Mouse (Mus musculus): ENCODE results near the gene Mmadhc.

The Mmadhc gene

GRCm38 (mm10) chr2:50296109-50296986 is at the start of gene Mmadhc:
Mmadhc (minus strand) TSS chr2:50296801.
- peak; percentile 84 for DNase-seq (ENCODE audit: low spot score)

DNA sequence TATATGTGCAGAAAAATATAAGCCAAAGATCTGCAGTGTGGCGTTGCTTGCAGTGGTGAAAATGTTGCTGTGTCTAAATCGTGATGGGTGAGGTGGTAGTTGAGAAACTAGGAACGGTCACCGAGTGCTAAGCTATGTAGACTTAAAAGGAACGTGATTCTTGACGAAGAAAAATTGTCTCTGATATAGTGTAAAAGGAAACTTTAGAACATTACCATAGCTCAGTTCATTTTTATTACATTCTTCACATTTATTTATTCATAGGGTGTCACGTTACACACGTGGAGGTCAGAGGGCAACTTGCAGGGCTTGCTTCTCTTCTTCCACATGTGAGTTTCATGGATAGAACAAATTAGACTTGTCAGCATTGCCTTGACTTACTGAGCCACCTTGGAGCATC is 47.0 kb upstream of the Mmadhc start:
- no peak for DNase-seq (ENCODE audit: low spot score)

- no peak for DNase-seq (ENCODE audit: low spot score)
Observed at GRCm38 (mm10) chr2:50339061-50339460, 42.5 kb upstream of the Mmadhc start.

DNA sequence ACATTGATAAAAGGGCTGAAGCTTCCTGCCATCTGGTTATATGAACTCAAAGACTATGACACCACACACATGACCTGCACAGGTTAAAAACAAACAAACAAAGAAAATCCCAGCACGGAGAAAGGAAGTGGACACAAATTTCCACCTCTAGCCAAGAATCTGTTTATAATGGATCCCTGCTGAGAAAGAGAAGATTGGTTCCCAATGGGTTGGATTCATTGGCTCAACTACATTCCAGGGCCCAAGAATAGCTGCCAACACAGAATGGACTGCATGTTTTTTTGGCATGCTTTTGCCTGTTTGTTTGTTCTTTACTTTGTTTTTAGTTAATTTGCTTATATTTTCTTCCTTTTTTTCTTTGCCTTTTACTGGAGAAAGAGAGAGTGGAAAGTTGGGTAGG is 41.0 kb upstream of the Mmadhc start:
- DNase-seq (ENCODE audit: low spot score) = no peak

DNA sequence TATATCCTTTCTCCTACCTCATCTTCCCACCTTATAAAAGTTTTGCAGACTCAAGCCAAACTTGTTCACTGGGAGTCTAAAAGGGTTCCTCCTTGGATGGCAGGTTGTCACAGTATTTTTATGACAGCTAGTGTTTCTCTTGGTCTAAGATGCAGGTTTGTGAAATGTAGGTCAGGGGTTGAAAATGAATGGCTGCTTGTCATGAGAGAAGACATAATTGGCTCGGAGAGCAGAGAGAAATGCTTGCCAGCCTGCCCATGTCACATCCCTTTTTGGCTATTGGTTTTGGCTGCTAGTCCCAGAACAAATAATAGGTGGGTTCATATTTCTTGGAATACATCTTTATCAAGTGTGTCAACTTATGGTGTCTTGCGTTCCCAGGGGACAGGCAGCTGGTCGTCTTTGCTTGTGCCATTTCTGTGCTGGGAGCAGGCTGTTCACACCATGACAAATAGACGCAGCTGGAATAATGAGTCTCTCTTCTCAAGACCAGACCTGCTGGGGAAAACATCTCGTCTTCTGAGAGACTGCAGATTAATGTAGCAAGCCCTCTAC is 35.2 kb upstream of the Mmadhc start:
- no peak for DNase-seq (ENCODE audit: low spot score)

GRCm38 (mm10) chr2:50328181-50328580 is 31.6 kb upstream of the Mmadhc start:
- DNase-seq (ENCODE audit: low spot score) = no peak

- DNase-seq (ENCODE audit: low spot score) = no peak
Observed at GRCm38 (mm10) chr2:50324799-50325198, 28.2 kb upstream of the Mmadhc start.

GRCm38 (mm10) chr2:50306663-50307320 is 10.2 kb upstream of the Mmadhc start:
- peak; percentile 38 for DNase-seq (ENCODE audit: low spot score)

GRCm38 (mm10) chr2:50304824-50305577 is 8.4 kb upstream of the Mmadhc start:
- no peak for DNase-seq (ENCODE audit: low spot score)

DNA sequence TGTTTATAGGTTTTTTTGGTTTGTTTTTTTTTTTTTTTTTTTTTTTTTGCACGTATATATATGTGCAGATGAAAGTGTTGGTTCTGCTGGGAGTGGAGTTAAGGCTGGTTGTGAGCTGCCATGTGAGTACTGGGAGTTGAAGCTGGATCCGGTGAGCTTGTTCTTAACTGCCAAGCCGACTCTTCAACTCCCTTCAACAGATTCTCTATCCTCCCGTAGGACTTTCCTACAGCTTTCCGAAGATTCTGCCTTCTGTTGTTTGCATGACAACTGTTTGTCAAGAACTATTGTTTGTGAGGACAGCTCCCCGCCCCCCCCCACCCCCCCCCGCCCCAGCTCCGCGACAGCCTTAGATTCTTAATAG is 368 bp upstream of the Mmadhc start:
- no peak for DNase-seq (ENCODE audit: low spot score)

- no peak for DNase-seq (ENCODE audit: low spot score)
Observed at GRCm38 (mm10) chr2:50295562-50295961, 1.0 kb downstream of the Mmadhc start.

DNA sequence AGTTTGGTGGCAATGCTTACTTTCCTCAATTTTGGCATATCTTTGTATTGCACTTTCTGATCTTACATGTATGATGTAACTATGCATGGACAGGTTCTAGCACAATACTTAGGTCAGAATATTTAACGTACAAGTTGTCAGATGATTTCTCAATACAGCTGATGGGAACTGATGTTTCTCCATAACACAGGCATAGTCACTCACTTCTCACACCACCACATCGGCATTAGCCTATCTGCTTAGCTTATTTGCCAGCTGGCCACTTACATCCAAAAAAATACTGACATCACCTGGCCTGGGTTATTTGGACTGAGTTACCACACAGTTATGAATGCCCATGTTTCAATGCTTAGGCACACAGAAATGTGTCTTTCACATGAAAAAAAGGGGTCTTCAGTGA is 2.5 kb downstream of the Mmadhc start:
- DNase-seq (ENCODE audit: low spot score) = no peak

DNA sequence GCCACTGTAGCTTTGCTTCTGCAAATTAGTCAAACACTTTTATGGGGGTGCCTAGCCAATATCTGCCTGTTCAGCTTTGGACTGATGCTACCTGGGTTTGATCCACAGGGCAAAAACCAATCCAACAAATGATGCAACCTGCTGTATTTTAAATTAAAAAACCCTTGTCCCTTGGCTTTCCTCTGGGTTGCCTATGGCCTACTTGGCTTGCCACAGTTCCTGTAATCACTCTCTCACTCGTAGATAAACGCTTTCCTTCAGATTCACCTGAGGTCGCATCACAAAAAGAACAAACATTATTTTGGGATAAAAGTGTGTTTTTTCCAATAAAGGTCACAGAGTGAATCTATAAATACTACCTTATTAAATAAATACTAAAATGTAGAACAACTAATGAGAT is 3.0 kb downstream of the Mmadhc start:
- DNase-seq (ENCODE audit: low spot score) = no peak

DNA sequence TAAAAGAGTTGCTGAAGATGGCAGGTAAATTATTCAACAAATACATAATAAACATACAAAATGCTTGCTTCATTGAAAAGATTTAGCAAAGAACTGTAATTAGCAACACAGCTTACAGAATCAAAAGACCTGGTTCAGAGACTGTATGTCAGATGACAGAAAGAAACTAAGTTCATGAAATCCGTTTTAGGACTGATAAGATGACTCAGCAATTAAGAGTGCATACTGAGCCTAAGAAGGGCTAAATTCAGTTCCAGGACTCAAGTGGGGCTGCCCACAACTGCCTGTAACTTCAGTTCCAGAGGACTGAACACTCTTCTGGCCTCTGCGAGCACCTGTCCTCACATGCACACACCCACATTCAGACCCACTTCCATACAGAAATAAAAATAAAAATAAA is 4.7 kb downstream of the Mmadhc start:
- DNase-seq (ENCODE audit: low spot score) = no peak

DNA sequence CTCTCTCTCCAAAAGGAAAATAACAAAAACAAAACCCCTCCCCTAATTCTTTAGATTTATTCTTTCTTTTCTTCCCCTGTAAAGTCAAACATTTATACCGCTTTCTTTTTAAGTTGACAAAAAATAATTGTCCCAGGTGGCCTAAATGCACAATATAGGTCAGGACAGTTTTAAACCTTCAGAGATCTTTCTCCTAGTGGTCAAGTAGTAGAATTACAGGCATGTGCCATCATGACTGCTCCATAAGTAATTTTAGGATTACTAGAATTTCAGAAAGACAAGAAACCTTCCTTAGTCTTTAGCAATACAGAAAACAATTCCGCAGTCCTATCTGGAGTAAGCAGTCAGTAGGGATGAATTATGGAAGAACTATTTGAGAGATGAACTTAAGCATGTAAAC is 5.8 kb downstream of the Mmadhc start:
- no peak for DNase-seq (ENCODE audit: low spot score)

- DNase-seq (ENCODE audit: low spot score) = no peak
Observed at GRCm38 (mm10) chr2:50284781-50285180, 11.8 kb downstream of the Mmadhc start.

DNA sequence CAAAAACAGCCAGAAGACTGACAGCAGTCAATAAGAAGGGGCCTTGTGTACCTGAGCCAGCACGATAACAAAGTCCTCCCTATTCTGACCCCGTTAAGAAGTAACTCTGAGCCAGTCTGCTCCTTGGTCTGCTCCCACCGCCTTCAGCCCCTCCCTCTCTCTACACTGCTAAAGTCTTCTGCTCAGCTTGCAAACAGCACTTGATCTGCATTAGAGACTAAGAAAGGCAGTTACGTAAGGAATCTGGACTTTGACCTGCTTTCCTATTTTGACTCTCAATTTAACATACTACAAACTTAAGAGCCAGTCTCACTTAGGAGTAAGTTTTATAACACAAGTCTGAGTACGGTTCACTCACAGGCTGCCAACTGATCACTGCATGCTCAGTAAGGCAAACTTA is 12.6 kb downstream of the Mmadhc start:
- DNase-seq (ENCODE audit: low spot score) = no peak

- no peak for DNase-seq (ENCODE audit: low spot score)
Observed at GRCm38 (mm10) chr2:50276715-50277114, 19.9 kb downstream of the Mmadhc start.

DNA sequence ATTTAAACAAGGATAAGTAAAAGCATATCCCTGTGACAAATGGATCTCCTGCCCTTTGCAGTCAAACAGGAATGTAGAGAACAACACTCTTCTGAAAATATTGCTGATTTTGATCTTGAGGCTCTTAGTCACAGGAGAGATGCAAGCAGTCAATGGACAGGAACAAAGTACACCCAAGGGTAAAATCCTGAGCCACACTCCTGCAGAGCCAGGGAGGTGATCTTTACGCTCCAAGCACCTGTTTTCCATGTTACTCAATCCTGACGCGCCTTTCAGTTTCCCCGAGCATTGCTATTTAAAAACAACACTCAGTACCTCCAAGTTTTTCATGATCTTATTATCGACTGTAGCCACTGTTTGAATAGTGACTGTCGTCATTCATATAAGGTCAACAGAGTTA is 23.2 kb downstream of the Mmadhc start:
- DNase-seq (ENCODE audit: low spot score) = no peak

DNA sequence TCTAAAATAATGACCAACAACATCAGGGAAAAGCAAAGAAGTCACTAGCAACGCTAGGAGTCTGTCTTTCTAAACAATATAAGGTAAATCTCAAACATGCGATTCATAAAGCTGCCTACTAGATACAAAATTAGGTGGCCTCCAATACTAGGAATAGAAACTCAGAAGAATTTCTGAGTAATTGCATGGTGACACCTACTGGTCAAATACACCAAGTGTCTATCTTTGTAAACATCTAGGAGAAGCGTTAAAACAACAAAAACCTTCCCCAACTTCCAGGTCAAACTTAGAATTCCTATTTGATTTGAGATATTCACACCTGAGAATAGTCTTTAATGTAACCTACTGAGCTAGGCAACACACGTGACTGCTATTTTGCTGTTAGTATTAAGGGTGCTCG is 24.4 kb downstream of the Mmadhc start:
- DNase-seq (ENCODE audit: low spot score) = no peak

GRCm38 (mm10) chr2:50268514-50268913 is 28.1 kb downstream of the Mmadhc start:
- no peak for DNase-seq (ENCODE audit: low spot score)

- DNase-seq (ENCODE audit: low spot score) = no peak
Observed at GRCm38 (mm10) chr2:50267046-50267445, 29.6 kb downstream of the Mmadhc start.

Data from ovary, postnatal 14 days (tissue).